Mouse (Mus musculus): ENCODE results near the gene Celsr3.

Celsr3 gene

DNA sequence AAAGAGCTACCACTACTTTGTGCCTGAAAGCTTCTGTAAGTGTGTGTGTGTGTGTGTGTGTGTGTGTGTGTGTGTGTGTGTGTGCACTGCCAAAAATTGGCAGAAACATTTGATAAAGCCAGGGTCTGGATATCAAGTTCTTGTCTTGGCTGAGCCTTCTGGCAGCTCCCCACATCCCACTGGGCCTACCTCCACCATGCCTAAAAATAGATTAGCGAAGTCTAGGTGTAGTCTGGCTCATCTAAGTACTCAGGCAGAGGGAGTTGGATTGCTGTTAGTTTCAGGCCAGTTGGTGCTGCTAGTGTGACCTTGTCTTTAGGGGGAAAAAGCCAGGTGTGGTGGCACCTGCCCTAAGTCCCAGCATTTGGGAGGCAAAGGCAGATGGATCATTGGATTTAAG lies 19.3 kb upstream of the Celsr3 start:
- no peak for DNase-seq (ENCODE audit: low spot score)

DNA sequence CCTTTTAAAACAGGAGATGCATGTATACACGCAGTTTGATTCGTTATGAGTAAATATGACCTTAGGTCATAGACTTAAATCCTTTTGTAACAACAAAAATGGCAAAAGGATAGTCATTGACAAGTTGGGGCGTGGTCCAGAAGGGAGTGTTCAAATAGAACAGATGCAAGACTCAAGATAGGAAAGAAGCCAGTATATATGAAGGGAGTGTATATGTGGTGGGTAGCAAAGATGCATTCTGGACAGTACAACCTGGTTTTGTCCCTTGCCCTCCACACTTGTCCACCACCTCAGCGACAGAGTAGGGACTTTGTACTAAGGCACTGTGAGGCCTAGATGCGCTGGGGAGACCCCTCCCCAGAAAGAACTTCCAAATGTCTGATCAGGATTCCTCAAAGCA lies 18.4 kb upstream of the Celsr3 start:
- no peak for DNase-seq (ENCODE audit: low spot score)

DNA sequence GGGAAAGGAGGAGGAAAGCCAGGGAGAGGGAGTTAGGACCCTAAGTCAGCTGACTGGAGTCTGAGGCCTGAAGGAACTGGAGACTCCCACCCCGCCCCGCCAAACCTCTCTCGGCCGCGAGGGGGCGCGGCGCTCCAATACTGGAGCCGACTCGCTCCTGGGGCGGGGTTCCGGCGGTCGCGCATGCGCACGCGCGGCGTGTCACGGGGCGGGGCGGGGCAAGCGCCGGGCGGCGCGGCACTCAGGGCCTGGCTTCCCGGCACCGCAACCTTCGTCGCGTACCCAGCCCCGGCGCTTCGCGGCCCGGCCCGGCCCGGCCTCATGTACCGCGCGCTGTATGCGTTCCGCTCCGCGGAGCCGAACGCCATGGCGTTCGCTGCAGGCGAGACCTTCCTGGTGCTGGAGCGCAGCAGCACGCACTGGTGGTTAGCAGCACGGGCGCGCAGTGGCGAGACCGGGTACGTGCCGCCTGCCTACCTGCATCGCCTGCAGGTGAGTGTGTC lies 17.9 kb upstream of the Celsr3 start, which contains the start of gene Nckipsd:
TSS of gene Nckipsd (plus strand) at position 206 of the 503 bp plus-strand sequence.
- peak; percentile 89 for DNase-seq (ENCODE audit: low spot score)

DNA sequence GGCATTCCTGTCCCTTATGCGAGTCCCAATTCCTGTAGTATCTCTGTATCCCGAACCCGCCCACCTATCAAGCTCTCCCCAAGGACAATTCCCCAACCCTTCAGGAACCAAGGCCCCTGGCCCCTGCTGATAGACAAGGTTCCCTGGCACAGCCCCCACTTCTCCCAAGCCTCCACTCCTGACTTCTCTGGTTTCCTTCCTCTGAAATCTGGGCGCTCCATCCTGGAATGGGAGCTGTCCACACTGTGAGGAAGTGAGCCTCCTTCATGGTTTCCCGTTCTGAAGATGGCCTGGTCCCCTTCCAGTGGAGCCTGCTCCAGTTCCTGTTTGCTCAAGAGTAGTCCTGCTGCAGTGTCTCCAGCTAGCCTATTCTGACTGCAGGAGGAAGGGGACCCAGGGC lies 16.9 kb upstream of the Celsr3 start:
- DNase-seq (ENCODE audit: low spot score) = peak; percentile 26

DNA sequence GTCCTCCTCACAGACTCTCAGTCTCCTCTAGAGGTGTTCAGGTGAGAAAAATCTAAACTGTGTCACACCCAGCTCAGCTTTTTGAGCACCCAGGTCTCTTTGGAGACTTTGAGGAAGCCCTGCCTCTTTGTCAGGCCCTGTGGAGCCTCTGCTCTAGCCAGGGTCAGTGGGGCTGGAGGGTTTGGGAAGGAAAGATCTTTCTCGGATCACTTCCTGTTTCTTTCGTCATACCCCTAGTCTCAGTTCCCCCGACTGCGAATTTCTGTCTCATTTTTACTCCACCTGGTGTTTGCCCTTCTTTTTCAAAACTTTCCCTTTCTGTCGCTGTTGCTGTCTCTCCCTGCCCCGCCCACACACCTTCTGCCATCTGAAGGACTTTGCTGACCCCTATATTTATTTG lies 16.4 kb upstream of the Celsr3 start:
- DNase-seq (ENCODE audit: low spot score) = no peak

DNA sequence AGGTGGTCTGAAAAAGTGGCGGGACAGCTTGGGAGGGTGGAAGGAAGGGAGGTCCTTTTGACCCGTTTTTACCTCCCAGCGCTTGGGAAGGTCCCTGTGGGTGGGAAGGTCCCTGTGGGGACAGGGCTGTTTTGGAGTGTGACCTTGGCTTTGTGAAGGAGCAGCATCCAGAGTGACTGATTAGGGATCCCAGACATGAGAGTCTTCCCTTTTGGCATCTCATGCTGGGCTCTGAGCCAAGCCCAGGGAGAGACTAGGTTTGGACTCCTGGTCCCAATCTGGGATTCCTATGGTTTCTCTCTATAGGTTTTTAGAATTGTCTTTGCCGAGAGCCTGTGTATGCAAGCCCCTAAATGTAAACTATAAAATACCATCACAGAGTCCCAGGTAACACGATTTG lies 15.6 kb upstream of the Celsr3 start:
- DNase-seq (ENCODE audit: low spot score) = no peak

DNA sequence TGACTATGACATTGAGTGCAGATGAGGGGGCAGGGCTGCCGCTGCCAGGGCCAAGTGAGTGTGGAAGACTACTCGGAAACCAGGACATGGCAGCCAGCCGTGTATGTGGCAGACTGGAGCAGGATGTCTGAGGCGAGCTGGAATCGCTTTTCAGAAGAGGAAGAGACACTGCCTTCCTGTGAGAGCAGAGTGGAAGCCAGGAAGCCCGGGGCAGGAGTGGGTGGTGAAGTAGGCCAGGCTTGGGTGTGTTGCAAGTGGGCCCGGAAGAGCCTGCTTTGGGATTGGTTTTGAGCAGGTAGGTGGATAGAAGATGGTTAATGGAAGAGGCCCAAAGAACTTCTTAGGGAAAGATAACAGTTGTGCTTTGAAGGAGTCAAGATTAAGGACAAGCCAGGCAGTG lies 10.6 kb upstream of the Celsr3 start:
- DNase-seq (ENCODE audit: low spot score) = no peak

DNA sequence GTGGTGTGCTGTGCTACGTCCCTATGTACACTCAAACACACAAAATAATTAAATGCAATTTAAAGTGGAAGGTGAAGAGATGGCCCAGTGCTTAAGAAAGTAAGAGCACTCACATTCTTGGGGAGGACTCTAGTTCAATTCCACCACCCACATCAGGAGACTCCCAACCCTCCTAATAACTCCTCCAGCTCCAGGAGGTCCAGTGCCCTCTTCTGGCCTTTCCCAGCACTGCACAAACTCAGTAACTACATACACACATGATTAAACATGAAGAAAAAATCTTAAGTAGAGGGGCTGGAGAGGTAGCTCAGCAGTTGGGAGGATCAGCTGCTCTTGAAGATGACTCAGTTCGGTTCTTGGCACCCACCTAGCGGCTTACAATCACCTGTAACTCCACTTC lies 6.6 kb upstream of the Celsr3 start:
- peak; percentile 63 for DNase-seq (ENCODE audit: low spot score)

DNA sequence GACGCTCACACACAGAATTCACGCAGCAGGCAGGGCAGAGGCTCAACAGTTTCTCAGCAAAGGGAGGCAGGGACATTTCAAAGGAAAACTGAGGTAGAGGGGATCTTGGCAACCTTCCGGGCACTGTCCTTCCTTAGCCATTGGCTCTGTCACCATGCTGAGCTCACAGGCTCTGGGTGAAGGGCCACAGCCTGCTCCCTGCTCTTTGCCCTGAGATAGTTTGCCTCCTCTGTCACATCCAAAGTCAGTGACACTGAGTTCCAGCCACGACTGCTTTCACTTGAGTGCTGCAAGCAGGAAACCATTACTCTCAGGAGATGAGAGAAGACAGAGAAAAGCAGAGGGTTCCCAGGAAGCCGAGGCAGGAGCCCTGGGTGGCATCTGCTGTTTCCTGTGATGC lies 6.0 kb upstream of the Celsr3 start:
- DNase-seq (ENCODE audit: low spot score) = peak; percentile 64

DNA sequence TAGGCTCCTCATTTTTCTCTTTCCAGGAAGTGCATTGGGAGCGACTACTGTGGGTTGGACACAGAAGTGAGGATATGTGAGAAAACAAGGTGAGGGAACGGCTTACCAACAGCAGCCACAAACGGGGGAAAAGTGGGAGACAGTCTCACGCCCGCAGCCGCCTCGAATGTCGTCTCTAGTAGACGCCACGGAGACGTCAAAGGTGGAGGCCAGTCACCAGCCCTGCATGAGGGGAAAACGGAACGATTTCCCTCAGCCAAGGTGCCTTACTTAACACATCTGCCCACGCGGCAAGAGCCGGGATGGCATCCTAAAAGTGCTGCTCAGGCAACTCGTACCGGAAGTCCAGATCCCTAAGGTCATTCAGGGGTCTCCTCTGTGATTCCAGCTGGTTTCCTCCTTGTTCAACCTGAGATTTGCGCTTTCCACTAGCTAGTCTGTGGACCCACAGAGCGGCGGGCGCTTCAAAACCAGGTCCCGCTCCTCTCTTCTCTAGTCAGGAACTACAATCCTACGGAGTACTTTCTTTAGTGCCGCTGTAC lies 1.9 kb upstream of the Celsr3 start:
- DNase-seq (ENCODE audit: low spot score) = no peak

DNA sequence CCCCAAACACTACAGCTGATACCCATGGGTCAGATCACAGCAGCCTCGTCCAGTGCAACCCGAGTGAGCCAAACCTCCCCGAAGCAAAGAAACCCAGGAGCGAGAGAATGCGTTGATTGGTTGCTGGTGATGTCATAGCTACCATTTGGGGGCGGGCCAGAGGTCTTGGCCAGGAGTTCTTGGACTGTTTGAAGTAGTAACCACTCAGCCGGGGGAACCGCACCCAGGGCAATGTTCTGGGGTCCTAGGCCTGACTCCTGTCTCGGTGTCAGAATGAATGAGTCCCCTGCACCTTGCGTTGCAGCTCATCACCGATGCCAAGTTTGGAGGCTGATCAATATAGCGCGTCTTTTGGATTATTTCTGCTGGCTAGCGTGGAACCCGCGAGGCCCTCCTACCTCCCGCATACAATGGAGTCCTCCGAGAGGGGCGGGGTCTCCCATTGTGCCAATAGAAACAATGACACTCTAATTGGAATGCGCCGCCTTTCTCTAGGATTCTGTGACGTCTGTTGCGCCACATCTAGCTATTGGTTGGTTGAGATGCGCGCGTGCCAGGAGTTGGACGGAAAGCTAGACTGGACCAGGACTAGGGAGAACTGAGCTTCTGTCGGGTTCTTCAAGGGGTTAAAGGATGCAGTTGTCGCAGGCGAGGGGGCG lies 1.2 kb upstream of the Celsr3 start:
- DNase-seq (ENCODE audit: low spot score) = no peak

DNA sequence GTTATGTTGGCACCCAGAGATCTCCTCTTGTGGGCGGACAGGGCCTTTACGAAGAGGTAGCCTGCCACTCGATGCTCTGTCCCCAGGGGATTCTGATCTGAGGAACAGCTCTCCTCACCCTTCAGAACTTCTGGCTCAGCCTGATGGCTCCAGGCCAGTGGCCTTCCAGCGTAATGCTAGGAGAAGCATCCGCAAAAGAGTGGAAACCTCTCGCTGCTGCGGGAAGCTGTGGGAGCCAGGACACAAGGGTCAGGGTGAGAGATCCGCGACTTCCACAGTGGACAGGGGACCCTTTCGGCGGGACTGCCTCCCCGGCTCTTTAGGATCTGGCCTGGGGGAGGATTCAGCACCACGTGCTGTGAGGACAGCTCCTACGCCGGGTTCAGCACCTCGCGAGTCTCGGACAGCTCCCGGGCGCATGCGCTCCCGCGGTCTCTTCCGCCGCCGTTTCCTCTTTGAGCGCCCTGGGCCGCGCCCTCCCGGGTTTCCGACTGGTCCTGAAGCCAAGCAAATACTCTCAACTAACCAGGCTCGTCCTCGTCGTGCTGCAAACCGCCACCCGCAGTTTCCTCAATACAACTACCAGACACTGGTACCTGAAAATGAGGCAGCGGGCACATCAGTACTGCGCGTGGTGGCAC lies 700 bp downstream of the Celsr3 start:
- peak; percentile 40 for DNase-seq (ENCODE audit: low spot score)

DNA sequence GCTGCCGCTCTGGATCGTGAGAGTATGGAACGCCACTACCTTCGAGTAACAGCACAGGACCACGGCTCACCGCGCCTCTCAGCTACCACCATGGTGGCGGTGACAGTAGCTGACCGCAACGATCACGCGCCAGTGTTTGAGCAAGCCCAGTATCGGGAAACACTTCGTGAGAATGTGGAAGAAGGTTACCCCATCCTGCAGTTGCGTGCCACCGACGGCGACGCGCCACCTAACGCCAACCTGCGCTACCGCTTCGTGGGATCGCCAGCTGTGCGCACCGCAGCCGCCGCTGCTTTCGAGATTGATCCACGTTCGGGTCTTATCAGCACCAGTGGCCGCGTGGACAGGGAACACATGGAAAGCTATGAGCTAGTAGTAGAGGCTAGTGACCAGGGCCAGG lies 1.3 kb downstream of the Celsr3 start:
- no peak for DNase-seq (ENCODE audit: low spot score)

DNA sequence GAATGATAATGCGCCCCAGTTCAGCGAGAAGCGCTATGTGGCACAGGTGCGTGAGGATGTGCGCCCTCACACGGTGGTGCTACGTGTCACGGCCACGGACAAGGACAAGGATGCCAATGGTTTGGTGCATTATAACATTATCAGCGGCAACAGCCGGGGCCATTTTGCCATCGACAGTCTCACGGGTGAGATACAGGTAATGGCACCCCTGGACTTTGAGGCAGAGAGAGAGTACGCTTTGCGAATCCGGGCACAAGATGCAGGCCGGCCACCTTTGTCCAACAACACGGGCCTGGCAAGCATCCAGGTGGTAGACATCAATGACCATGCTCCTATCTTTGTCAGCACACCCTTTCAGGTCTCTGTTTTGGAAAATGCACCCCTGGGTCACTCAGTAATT lies 1.8 kb downstream of the Celsr3 start:
- no peak for DNase-seq (ENCODE audit: low spot score)

DNA sequence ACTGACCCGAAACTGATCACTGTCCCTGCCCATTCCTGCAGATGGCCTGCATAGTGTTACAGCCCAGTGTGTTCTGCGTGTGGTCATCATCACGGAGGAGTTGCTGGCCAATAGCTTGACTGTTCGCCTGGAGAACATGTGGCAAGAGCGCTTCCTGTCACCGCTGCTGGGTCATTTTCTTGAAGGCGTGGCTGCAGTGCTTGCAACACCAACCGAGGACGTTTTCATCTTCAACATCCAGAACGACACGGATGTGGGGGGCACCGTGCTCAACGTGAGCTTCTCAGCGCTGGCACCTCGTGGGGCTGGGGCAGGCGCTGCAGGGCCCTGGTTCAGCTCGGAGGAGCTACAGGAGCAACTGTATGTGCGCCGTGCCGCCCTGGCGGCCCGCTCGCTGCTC lies 5.5 kb downstream of the Celsr3 start:
- DNase-seq (ENCODE audit: low spot score) = no peak

DNA sequence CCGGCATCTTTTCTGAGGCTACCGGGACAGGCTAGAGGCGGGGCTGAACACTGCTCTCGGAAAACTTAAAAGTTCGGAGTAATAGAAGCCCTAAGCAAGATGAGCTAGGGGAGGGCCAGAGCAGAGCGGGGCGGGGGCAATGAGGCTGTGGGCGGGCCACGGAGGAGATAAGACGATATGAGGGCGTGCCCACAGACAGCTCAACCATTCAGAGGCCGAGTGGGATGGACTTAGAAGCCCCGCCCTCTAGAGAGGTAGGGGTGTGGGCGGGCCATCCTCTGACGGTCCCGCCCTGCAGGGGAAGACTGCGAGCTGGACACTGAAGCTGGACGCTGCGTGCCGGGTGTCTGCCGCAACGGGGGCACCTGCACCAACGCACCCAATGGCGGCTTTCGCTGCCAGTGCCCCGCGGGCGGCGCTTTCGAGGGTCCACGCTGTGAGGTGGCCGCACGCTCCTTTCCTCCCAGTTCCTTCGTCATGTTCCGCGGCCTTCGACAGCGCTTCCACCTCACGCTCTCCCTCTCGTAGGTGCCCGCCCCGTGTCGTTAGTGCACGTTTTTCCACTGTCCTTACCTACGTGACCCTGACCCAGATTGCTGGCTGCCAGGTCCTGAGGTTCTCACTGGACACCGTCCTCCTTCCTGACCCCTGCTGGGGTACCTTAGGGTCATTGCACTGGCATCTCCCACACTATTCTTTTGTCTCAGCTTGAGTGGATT lies 6.4 kb downstream of the Celsr3 start:
- DNase-seq (ENCODE audit: low spot score) = no peak

DNA sequence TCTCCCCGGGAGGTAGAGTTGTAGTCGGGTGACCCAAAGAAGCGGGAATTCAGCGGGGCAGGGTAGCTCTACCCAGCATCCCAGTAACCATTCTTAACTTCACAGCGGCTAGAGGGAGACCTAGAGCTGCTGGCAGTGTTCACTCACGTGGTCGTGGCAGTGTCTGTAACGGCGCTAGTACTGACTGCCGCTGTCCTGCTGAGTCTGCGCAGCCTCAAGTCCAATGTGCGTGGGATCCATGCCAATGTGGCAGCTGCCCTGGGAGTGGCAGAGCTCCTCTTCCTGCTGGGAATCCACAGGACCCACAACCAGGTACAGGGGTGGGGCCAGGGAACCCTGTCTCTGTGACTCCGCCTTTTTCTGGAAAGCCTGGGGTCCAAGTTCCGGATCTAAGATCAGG lies 16.9 kb downstream of the Celsr3 start:
- DNase-seq (ENCODE audit: low spot score) = no peak

DNA sequence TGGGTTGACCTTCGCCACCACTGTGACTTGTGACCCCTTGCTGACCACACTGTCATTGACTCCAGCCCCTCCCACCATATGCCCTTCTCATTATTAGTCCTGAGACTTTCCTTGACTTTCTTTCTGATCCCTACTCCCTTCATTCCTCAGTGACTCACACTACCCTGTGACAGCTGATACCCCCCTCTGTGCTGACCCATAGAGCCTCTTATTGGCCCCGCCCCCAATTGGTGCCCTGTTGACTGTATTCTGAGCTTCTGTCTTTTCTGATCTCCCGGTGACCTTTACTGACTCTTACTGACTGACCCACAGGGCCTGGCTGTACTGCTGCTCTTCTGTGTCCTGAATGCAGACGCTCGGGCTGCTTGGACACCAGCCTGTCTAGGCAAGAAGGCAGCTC lies 19.3 kb downstream of the Celsr3 start:
- no peak for DNase-seq (ENCODE audit: low spot score)

DNA sequence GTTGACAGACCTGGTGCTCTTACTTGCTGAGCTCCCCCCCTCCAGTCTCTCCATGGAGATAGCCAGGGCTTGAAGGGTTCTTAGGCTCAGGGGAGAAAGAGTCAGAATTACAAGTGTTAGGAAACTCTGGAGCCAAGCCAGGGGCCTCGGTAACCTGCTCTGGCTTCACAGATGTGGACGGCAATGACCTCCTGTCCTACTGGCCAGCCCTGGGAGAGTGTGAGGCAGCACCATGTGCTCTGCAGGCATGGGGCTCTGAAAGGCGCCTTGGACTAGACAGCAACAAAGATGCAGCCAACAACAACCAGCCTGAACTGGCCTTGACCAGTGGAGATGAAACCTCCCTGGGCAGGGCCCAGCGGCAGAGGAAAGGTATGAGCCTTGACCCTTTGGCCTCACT lies 21.3 kb downstream of the Celsr3 start:
- peak; percentile 74 for DNase-seq (ENCODE audit: low spot score)

DNA sequence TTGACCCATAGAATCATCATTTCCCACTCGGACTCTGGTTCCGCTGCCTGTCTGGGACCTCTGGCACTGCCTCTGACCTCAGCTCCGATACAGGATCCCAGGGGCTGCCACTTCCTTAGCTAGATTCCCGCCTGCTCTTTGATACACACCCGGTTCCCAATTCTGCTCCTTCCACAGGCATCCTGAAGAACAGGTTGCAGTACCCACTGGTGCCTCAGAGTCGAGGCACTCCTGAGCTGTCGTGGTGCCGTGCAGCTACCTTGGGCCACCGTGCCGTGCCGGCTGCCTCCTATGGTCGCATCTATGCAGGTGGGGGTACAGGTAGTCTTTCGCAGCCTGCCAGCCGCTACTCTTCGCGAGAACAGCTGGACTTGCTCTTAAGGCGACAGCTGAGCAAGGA lies 22.3 kb downstream of the Celsr3 start:
- no peak for DNase-seq (ENCODE audit: low spot score)

DNA sequence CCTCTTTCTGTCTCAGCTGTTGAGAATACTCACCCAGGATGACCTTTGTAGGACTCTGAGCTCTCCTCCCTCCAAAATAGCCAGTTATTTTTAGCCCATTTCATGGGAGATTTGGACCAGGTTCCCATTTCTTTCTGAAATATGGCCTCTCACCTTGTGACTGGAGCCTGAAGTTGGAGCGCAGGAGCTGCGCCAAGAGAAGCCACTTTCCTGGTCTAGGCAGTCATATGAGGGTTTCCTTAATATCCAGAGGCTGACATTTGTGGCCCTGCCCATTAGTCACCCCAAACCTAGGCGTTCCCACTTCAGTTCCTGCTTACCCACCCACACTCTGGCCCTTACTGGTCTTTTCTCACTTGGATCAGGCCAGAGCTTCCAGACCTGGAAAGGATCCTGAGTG lies 26.9 kb downstream of the Celsr3 start, which contains the start of gene Slc26a6:
TSS of gene Slc26a6 (plus strand) at position 308 of the 400 bp plus-strand sequence.
- peak; percentile 85 for DNase-seq (ENCODE audit: low spot score)

DNA sequence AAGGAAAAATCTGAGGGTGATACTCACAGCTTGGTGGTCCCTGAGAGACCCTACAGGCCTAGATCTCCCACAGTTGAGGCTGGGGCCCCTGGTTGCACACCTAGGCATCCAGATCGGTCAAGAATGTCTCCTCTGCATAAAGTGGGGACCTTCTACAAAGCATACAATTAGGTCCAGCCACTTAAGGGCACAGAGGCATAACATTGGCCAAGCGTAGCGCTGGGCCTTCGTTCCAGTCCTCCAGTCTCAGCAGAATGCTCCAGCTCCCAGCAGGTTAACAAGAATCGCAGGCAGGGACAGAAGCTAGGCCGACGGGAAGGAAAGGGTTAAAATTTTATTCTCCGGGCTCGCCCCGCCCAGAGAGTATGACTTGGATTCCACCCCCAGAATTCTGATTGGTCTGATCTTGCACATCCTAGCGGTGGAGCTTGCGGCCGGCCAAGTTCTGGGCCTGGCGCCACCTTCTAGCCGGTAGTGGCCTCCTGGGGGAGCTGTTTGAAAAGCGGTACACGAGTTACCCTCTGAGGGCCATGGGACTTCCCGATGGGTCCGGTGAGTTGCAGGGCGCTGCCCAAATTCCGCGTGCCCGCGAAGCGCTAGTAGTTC lies 27.6 kb downstream of the Celsr3 start:
- peak; percentile 98 for DNase-seq (ENCODE audit: low spot score)
